ENCODE assay signal across 12 mouse cellular contexts in genomic region chr5:139610610-139611520, GRCm38 (mm10).
DNase-seq lines count a peak whose midpoint lies in the region; ATAC-seq and TF ChIP-seq lines count a peak whose summit lies in the region.
"Had no signal": no experiment of that assay in that cellular context is flagged by ENCODE, and none has a peak within 500 bp of the region (broad histone marks: within the 10 kb centered on the region; RNA-seq: fewer than 3 reads in every experiment).

No protein-coding gene starts in this region.

- peak; percentile 16 for DNase-seq in right cerebral cortex, postnatal 4 days
- no peak for DNase-seq in right cerebral cortex, postnatal 10 days (ENCODE audit: low spot score in 2 of 2)
- peak; percentile 55 to 92 for DNase-seq in cerebellum, postnatal 4 days (ENCODE audit: low spot score in 2 of 2)
- peak; percentile 70 for DNase-seq in mesoderm, embryonic 11.5 days (ENCODE audit: low read depth, low spot score)
- no peak for DNase-seq in thymus, adult 2 months
- DNase-seq: adrenal gland, adult 8-10 months; lung, postnatal 10 days had no signal

- no peak overlapping the region for H3K27ac ChIP-seq in thymus, adult 2 months (ENCODE audit: control insufficient read depth, insufficient read depth, low read length)
- H3K27ac ChIP-seq: kidney, embryonic 15.5 days had no signal

- H3K4me3 ChIP-seq in thymus, adult 2 months (ENCODE audit: control insufficient read depth, insufficient read depth, low read length): no peak overlapping the region
- H3K4me3 ChIP-seq: erythroblast, embryonic 14.5 days; kidney, embryonic 15.5 days had no signal

- no peak for ATAC-seq in frontal cortex, adult (ENCODE audit: low TSS enrichment)
- ATAC-seq in CD4-positive, CD25-positive, alpha-beta regulatory T cell, adult 4 months: no peak

- TF ChIP-seq POLR2A in thymus, adult 2 months (IDR thresholded peaks at IDR 0.05; ENCODE audit: control insufficient read depth, extremely low read depth, insufficient read depth, low read length, poor library complexity): no peak

- no peaks in the 10 kb centered on the region for H3K36me3 ChIP-seq in thymus, adult 2 months (ENCODE audit: control insufficient read depth, insufficient read depth, low read length)
- H3K36me3 ChIP-seq: G1E; kidney, embryonic 15.5 days had no signal

- no peaks in the 10 kb centered on the region for H3K4me1 ChIP-seq in thymus, adult 2 months (replicated peaks; ENCODE audit: control insufficient read depth, insufficient read depth, low read length)

- H3K27me3 ChIP-seq in thymus, adult 2 months (ENCODE audit: control insufficient read depth, insufficient read depth, low read length): no peaks in the 10 kb centered on the region

- WGBS in thymus, adult 2 months: 88% methylated on average over 28 of the region's 28 CpGs

- no peak for TF ChIP-seq CTCF in thymus, adult 2 months (IDR thresholded peaks at IDR 0.05; ENCODE audit: borderline replicate concordance, control insufficient read depth, extremely low read depth, insufficient read depth, low read length, poor library complexity)

Comparison
In these comparisons a context has a peak if more than half of its experiments do, and no peak if none do; other contexts are left out.
1. DNase-seq: peak in right cerebral cortex, postnatal 4 days (single experiment), cerebellum, postnatal 4 days (2 of 2) and mesoderm, embryonic 11.5 days (single experiment); none in right cerebral cortex, postnatal 10 days (0 of 2) and thymus, adult 2 months (single experiment).